Mouse (Mus musculus): ENCODE data around the gene Galnt7. TPM values are rescaled to one million over a fixed set of nuclear protein-coding genes. Genes with fewer than 3 reads are reported as not detected.
A peak's percentile ranks its signal among the peaks of the same experiment; 100 is the strongest.

The Galnt7 gene
- polyA plus RNA-seq, 1 experiment from 2014 or later, result 6.4 TPM

DNA sequence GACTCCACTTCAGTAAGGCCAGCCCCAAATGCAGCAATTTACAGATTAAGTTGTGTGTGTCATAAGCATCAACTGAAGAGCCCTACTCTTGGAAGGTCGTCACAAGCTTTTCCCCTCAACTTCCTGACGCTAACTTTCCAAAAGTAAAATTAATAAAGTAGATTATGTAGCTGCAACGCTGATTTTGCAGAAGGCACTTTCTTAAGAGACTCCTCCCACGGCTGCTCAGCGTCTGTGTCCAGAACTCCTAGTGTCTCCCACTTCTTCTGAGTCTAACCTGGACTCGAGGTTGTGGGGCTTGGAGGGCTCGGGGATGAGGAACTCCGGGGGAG lies 1.5 kb downstream of the Galnt7 start:
- Histone ChIP-seq H3K9me3 (replicated peaks) (no peaks in the 10 kb centered on the region), H3K36me3 (no peaks in the 10 kb centered on the region), H3K9ac (peak overlapping the region; percentile 88), H3K4me2 (peak overlapping the region; percentile 92), H3K4me1 (replicated peaks) (peaks cover 50% of the 10 kb centered on the region), H3K27ac (peak overlapping the region; percentile 86), H3K4me3 (replicated peaks) (peak overlapping the region; percentile 85), H3K27me3 (no peaks in the 10 kb centered on the region)
- ATAC-seq (ENCODE audit: low read depth) (no peak), DNase-seq (no peak)
- WGBS (ENCODE audit: insufficient replicate concordance), result 2% methylated on average over 8 of the region's 8 CpGs

- Histone ChIP-seq H3K4me3 (replicated peaks) (no peak overlapping the region), H3K9me3 (replicated peaks) (no peaks in the 10 kb centered on the region), H3K9ac (no peak overlapping the region), H3K4me2 (no peak overlapping the region), H3K27me3 (no peaks in the 10 kb centered on the region), H3K27ac (no peak overlapping the region), H3K4me1 (replicated peaks) (peaks cover 50% of the 10 kb centered on the region), H3K36me3 (no peaks in the 10 kb centered on the region)
- 67% methylated on average over 6 of the region's 6 CpGs for WGBS (ENCODE audit: insufficient replicate concordance)
- ATAC-seq (ENCODE audit: low read depth) (no peak), DNase-seq (no peak)
Observed at GRCm38 (mm10) chr8:57650216-57650615, 2.6 kb downstream of the Galnt7 start.

- 25% methylated on average over 3 of the region's 3 CpGs for WGBS (ENCODE audit: insufficient replicate concordance)
- no peaks in the 10 kb centered on the region for H3K9me3 ChIP-seq (replicated peaks)
- H3K4me1 ChIP-seq (replicated peaks), result peaks cover 46% of the 10 kb centered on the region
- no peak overlapping the region for H3K27ac ChIP-seq
- DNase-seq (no peak), ATAC-seq (ENCODE audit: low read depth) (no peak)
- H3K27me3 ChIP-seq, result no peaks in the 10 kb centered on the region
- H3K4me3 ChIP-seq (replicated peaks), result no peak overlapping the region
- no peaks in the 10 kb centered on the region for H3K36me3 ChIP-seq
- H3K4me2 ChIP-seq, result no peak overlapping the region
- H3K9ac ChIP-seq, result no peak overlapping the region
Observed at GRCm38 (mm10) chr8:57647566-57647965, 5.3 kb downstream of the Galnt7 start.

DNA sequence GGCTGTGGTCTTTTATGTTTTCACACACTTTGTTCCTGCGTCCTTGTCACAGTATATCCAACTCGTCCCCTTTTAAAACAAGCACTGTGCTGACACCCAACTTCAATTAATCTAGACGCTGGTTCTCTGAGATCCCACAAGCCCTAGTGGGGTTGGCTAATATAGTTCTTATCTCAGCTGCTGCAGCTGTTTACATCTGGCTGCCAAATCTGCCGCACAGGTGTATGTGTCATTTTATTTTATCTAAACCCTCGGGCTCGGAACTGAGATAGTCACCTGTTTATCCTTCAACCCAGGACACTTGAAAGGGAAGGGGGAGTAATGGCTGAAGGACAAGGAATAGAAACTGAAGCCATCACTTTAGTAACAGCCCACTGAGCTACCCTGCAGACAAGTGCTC lies 8.6 kb downstream of the Galnt7 start:
- ATAC-seq (ENCODE audit: low read depth), result peak; percentile 67; the same call in 1 of the 2 replicates
- Histone ChIP-seq H3K4me1 (replicated peaks) (peaks cover 32% of the 10 kb centered on the region), H3K4me3 (replicated peaks) (no peak overlapping the region), H3K27me3 (no peaks in the 10 kb centered on the region), H3K36me3 (no peaks in the 10 kb centered on the region), H3K4me2 (no peak overlapping the region), H3K27ac (no peak overlapping the region), H3K9me3 (replicated peaks) (no peaks in the 10 kb centered on the region), H3K9ac (no peak overlapping the region)
- no peak for DNase-seq
- 25% methylated on average over 6 of the region's 6 CpGs for whole genome bisulfite sequencing (ENCODE audit: insufficient replicate concordance)

GRCm38 (mm10) chr8:57642722-57643121 lies 10.1 kb downstream of the Galnt7 start:
- peaks cover 31% of the 10 kb centered on the region for H3K4me1 ChIP-seq (replicated peaks)
- DNase-seq (no peak), ATAC-seq (ENCODE audit: low read depth) (no peak)
- H3K27ac ChIP-seq, result no peak overlapping the region
- no peaks in the 10 kb centered on the region for H3K36me3 ChIP-seq
- WGBS (ENCODE audit: insufficient replicate concordance), result 79% methylated on average over 5 of the region's 5 CpGs
- H3K4me2 ChIP-seq, result no peak overlapping the region
- no peak overlapping the region for H3K4me3 ChIP-seq (replicated peaks)
- no peaks in the 10 kb centered on the region for H3K9me3 ChIP-seq (replicated peaks)
- H3K27me3 ChIP-seq, result no peaks in the 10 kb centered on the region
- no peak overlapping the region for H3K9ac ChIP-seq

- H3K36me3 ChIP-seq, result no peaks in the 10 kb centered on the region
- no peak for DNase-seq
- no peak overlapping the region for H3K9ac ChIP-seq
- no peaks in the 10 kb centered on the region for H3K9me3 ChIP-seq (replicated peaks)
- 69% methylated on average over 6 of the region's 6 CpGs for WGBS (ENCODE audit: insufficient replicate concordance)
- no peak for ATAC-seq (ENCODE audit: low read depth)
- no peak overlapping the region for H3K4me2 ChIP-seq
- H3K27me3 ChIP-seq, result no peaks in the 10 kb centered on the region
- H3K27ac ChIP-seq, result no peak overlapping the region
- H3K4me3 ChIP-seq (replicated peaks), result no peak overlapping the region
- H3K4me1 ChIP-seq (replicated peaks), result peaks cover 28% of the 10 kb centered on the region
Observed at GRCm38 (mm10) chr8:57638925-57639324, 13.9 kb downstream of the Galnt7 start.

DNA sequence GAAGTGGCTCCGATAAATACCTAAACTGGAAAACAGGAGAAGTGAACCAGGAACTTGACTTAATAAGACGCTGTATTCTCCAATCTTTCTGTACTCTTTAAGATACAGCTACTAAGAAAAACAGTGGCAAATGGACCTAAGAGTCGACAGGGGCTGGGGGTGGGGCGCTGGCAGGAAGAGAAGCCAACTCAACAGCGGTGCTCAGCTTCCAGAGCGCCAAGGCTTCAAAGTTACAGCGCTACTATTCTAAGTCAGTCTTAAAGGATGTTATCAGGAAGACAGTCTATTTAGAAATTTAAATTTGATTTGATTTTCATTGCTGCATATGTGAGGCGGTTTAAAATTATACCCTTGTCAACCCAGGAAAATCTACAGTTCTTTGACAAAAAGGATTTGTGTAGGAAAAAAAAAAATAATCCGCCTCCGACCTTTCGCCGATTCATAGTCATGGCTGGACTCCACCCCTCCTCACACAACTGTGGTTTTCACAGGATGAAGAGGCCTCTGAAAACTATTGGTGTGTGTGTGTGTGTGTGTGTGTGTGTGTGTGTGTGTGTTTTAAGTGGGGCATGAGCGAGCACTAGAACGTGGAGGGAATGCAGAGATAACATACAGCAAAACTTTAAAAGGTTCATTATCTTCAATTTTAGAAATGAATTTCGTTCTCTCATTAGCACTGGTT lies 15.1 kb downstream of the Galnt7 start:
- no peak for DNase-seq
- 29% methylated on average over 15 of the region's 15 CpGs for WGBS (ENCODE audit: insufficient replicate concordance)
- H3K27me3 ChIP-seq, result no peaks in the 10 kb centered on the region
- H3K27ac ChIP-seq, result no peak overlapping the region
- H3K4me2 ChIP-seq, result peak overlapping the region; percentile 1
- H3K4me1 ChIP-seq (replicated peaks), result peaks cover 24% of the 10 kb centered on the region
- H3K4me3 ChIP-seq (replicated peaks), result no peak overlapping the region
- no peak for ATAC-seq (ENCODE audit: low read depth)
- no peaks in the 10 kb centered on the region for H3K9me3 ChIP-seq (replicated peaks)
- H3K36me3 ChIP-seq, result no peaks in the 10 kb centered on the region
- H3K9ac ChIP-seq, result no peak overlapping the region

DNA sequence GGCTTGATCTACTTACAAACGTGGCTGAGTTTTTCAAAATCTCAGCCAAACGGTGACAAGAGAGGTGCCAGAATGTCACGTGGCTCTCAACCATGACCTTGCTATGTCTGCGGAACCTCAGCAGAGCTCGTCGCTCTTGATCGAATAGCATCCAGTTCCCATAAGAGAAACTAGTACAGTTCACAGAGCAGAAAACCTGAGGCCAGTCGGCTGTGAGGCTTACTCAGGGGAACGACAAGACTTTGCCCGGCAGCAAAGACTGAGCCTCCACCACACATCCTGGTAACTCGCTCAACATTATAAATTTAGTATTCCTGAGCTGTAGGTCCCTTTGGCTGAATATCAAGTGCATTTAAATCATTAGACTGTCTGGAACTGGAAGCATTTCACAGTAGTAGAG lies 16.1 kb downstream of the Galnt7 start:
- Histone ChIP-seq H3K27me3 (no peaks in the 10 kb centered on the region), H3K4me3 (replicated peaks) (no peak overlapping the region), H3K4me2 (no peak overlapping the region), H3K4me1 (replicated peaks) (peaks cover 19% of the 10 kb centered on the region), H3K36me3 (no peaks in the 10 kb centered on the region), H3K27ac (no peak overlapping the region), H3K9ac (no peak overlapping the region), H3K9me3 (replicated peaks) (no peaks in the 10 kb centered on the region)
- 61% methylated on average over 11 of the region's 11 CpGs for WGBS (ENCODE audit: insufficient replicate concordance)
- DNase-seq (no peak), ATAC-seq (ENCODE audit: low read depth) (no peak)

DNA sequence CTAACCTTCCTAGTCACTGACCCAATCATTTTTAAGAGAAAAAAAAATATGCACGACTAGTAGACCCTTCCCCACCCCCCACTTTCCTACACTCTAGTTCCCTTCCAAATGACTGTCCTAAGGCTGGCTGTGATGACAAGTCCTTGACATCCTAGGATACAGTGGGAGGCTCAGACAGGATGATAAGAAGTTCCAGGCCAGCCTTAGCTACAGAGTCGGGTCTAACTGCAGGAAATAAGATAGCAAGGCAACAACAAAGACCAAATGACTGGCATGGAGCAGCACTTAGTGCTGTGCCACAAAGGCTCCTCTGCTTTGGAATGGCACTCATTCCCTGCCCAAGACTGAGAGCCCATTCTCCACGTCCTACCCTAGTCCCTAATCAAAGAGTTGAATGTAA lies 16.6 kb downstream of the Galnt7 start:
- H3K36me3 ChIP-seq, result no peaks in the 10 kb centered on the region
- H3K27ac ChIP-seq, result no peak overlapping the region
- 23% methylated on average over 3 of the region's 3 CpGs for WGBS (ENCODE audit: insufficient replicate concordance)
- H3K27me3 ChIP-seq, result no peaks in the 10 kb centered on the region
- H3K4me3 ChIP-seq (replicated peaks), result no peak overlapping the region
- H3K9ac ChIP-seq, result no peak overlapping the region
- H3K4me1 ChIP-seq (replicated peaks), result peaks cover 19% of the 10 kb centered on the region
- no peaks in the 10 kb centered on the region for H3K9me3 ChIP-seq (replicated peaks)
- H3K4me2 ChIP-seq, result no peak overlapping the region
- DNase-seq, result no peak
- ATAC-seq (ENCODE audit: low read depth), result peak; percentile 53

DNA sequence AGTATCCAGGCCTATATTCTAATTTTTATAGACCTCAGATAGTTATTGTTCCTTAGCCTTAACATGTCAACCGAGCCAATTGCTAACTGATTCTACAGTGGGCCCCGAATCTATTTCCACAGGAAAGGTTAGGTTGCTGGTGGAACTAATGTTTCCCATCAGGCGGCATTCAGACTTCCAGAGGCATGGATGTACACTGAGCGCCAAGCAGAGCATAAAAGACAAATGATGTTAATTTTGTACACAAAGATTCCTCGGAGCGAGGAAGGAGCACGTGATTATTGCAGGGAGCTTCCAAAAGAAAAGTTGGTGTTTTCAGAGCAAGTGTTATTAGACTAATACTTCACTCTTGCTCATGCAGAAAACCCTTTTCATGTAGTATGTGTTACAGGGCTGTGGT lies 21.1 kb downstream of the Galnt7 start:
- Histone ChIP-seq H3K4me3 (replicated peaks) (no peak overlapping the region), H3K36me3 (no peaks in the 10 kb centered on the region), H3K27me3 (no peaks in the 10 kb centered on the region), H3K27ac (no peak overlapping the region), H3K9me3 (replicated peaks) (no peaks in the 10 kb centered on the region), H3K4me2 (no peak overlapping the region), H3K4me1 (replicated peaks) (peaks cover 37% of the 10 kb centered on the region), H3K9ac (no peak overlapping the region)
- ATAC-seq (ENCODE audit: low read depth) (no peak), DNase-seq (no peak)
- 88% methylated on average over 7 of the region's 7 CpGs for WGBS (ENCODE audit: insufficient replicate concordance)

DNA sequence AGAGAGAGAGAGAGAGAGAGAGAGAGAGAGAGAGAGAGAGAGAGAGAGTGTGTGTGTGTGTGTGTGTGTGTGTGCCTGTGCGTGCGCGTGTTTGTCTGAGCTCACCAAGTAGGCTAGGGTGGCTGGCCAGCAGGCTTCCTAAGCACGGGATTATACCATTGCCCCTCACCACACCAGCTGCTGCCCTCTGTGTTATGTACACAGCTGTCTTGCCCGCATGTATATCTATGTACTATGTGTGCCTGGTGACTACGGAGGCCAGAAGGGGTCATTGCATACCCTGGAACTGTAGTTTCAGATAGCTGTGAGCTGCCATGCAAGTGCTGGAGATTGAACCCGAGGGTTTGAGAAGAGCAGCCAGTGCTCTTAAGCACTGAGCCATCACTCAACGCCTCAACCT lies 22.7 kb downstream of the Galnt7 start:
- Histone ChIP-seq H3K4me3 (replicated peaks) (no peak overlapping the region), H3K9ac (no peak overlapping the region), H3K36me3 (no peaks in the 10 kb centered on the region), H3K27me3 (no peaks in the 10 kb centered on the region), H3K4me2 (no peak overlapping the region), H3K27ac (peak overlapping the region; percentile 19; the same call in 1 of the 2 replicates), H3K4me1 (replicated peaks) (peaks cover 35% of the 10 kb centered on the region), H3K9me3 (replicated peaks) (no peaks in the 10 kb centered on the region)
- no peak for ATAC-seq (ENCODE audit: low read depth)
- WGBS (ENCODE audit: insufficient replicate concordance), result 69% methylated on average over 8 of the region's 8 CpGs
- no peak for DNase-seq

All from liver, embryonic 13.5 days (tissue).